Mouse (Mus musculus) cerebellum, adult 2 months (tissue): ENCODE data around the gene Fxn. TPM values are rescaled to one million over a fixed set of nuclear protein-coding genes. Genes with fewer than 3 reads are reported as not detected.

Source experiments
- DNase-seq, 2 experiments: peaks; one replicate each; pipeline ENCODE4 v3.0.0; 2021
- H3K27ac ChIP-seq: fragments of 200-500 bp; 2 replicates; pipeline ENCODE4 v1.5.1; 2012; ENCODE audit warnings: low read length, control low read depth, inconsistent platforms; ENCODE audit not compliant: insufficient read depth
- H3K27me3 ChIP-seq: fragments of 200-500 bp; 2 replicates; pipeline ENCODE4 v1.6.1; 2012; ENCODE audit warnings: inconsistent platforms, mild to moderate bottlenecking, low read length, moderate library complexity; ENCODE audit not compliant: control insufficient read depth, insufficient read depth
- H3K4me1 ChIP-seq: fragments of 200-500 bp; 2 replicates; pipeline ENCODE4 v1.6.1; 2011; ENCODE audit warnings: low read length; ENCODE audit not compliant: control insufficient read depth, insufficient read depth
- H3K4me3 ChIP-seq: fragments of 200-500 bp; replicated peaks from 2 replicates; pipeline ENCODE3; 2011; ENCODE audit warnings: mild to moderate bottlenecking, low read depth, low read length, control low read depth; ENCODE audit not compliant: insufficient read depth
- CTCF ChIP-seq: fragments of 200-500 bp; IDR thresholded peaks from 2 replicates; pipeline ENCODE4 v1.5.1; 2011; ENCODE audit warnings: low read depth, mild to moderate bottlenecking, control low read depth, low read length, moderate library complexity, borderline replicate concordance; ENCODE audit not compliant: insufficient read depth
- POLR2A ChIP-seq: fragments of 200-500 bp; IDR thresholded peaks from 2 replicates; pipeline ENCODE4 v1.6.1; 2011; ENCODE audit warnings: low read length, control low read depth, borderline replicate concordance; ENCODE audit not compliant: insufficient read depth
- WGBS: fragments of 180-500 bp; shearing (Covaris S2); methylation state at CpG from one replicate; pipeline ENCODE4 v1.1.7; 2018; 5-methylcytosine and 5-hydroxymethylcytosine counted together
- polyA plus RNA-seq: library from polyadenylated mRNA; depleted of rRNA; stranded (reverse); fragments of >200 nt; gene quantifications from 2 replicates; pipeline ENCODE4 v1.2.3, GENCODE M21; 2012; rRNA removed

The Fxn gene
- polyA plus RNA-seq, result 13.2 and 14.5 TPM in 2 replicates

DNA sequence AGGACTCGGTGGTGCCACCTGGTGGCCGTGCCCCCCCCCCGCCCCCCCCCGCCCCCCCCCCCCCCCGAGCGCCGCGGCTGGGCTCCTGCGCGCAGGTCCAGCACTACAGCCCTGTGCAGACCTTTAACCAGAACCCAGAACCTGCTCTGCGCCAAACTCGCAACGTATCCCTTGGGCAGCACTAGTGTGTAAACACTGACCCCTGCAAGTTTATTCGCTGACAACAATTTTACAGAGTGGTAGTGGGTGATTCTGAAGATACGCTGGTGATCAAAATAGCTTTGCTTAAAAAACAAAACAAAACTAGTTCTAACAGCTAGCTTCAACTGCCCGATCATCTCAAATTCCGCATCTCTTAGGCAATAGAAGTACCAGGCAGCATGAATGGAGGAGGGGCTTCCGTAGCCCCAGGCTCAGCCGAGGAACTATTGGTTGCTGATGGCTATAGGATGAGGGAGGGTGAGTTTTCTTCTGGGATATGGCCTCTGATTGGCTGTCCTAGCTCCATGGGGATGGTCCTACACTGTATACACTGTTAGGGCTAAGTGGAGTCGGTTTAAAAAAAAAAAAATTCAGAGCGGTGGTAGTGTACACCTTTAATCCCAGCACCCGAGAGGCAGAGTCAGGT is at the start of gene Fxn:
Fxn (minus strand) TSS at position 5 of the 628 bp plus-strand sequence.
- H3K4me3 ChIP-seq, result peak within 1 kb of the TSS; percentile 97
- H3K27ac ChIP-seq, result peak within 1 kb of the TSS; percentile 87
- WGBS, result 2% methylated on average over 14 of the region's 22 CpGs
- H3K27me3 ChIP-seq, result no peaks in the 10 kb centered on the region
- no peak for TF ChIP-seq CTCF
- TF ChIP-seq POLR2A, result no peak
- peak in 1 of 2 experiments; percentile 65 for DNase-seq
- H3K4me1 ChIP-seq, result no peaks in the 10 kb centered on the region

DNA sequence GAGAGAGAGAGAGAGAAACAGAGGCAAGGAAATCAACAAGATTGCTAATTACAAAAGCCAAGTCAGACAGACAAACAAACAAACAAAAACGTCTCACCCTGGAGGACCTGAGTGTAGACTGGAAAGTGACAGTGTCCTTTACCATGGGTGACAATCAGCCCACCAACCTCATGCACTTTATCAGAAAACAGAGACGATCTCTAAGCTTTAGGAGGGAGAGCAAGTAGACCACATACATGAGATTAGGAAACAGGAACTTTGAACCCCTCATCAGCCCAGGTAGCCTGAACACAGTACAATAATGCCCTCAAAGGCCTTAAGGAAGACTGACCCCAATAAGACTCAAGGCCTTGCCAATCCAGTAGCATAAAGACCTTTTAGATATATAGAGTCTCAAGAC is 47.5 kb upstream of the Fxn start:
- Histone ChIP-seq H3K4me3 (no peak overlapping the region), H3K4me1 (no peaks in the 10 kb centered on the region), H3K27ac (no peak overlapping the region), H3K27me3 (no peaks in the 10 kb centered on the region)
- WGBS, result 80% methylated on average over 2 of the region's 2 CpGs
- no peak for DNase-seq
- TF ChIP-seq POLR2A (no peak), CTCF (no peak)

- DNase-seq, result no peak
- WGBS, result 82% methylated on average over 1 of the region's 1 CpGs
- TF ChIP-seq CTCF (no peak), POLR2A (no peak)
- Histone ChIP-seq H3K4me3 (no peak overlapping the region), H3K27ac (no peak overlapping the region), H3K27me3 (no peaks in the 10 kb centered on the region), H3K4me1 (no peaks in the 10 kb centered on the region; the same call in 1 of the 2 replicates)
These were observed 46.6 kb upstream of the Fxn start for GRCm38 (mm10) chr19:24326969-24327368.

DNA sequence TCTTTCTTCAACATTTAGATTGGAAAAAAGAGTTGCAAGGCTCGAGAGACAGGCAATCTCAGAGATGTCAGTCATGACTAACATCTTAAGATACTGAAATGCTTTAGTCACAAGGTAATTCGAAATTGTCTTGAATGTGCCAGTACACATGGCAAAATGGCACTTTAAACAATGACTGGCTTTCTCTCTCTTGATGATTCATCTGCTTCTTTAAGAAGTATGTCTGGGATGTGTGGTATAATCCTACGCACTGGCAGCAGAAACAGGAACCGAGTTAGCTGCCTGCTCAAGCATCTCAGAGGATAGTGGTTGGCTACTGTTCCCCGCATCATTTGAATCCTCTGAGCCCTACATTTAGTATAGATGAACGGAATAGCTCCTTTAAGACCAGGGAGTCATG is 45.3 kb upstream of the Fxn start:
- H3K4me3 ChIP-seq, result no peak overlapping the region
- no peak for DNase-seq
- no peak overlapping the region for H3K27ac ChIP-seq
- no peaks in the 10 kb centered on the region; the same call in 1 of the 2 replicates for H3K4me1 ChIP-seq
- WGBS, result 81% methylated on average over 6 of the region's 6 CpGs
- no peaks in the 10 kb centered on the region for H3K27me3 ChIP-seq
- TF ChIP-seq CTCF, result no peak
- no peak for TF ChIP-seq POLR2A

DNA sequence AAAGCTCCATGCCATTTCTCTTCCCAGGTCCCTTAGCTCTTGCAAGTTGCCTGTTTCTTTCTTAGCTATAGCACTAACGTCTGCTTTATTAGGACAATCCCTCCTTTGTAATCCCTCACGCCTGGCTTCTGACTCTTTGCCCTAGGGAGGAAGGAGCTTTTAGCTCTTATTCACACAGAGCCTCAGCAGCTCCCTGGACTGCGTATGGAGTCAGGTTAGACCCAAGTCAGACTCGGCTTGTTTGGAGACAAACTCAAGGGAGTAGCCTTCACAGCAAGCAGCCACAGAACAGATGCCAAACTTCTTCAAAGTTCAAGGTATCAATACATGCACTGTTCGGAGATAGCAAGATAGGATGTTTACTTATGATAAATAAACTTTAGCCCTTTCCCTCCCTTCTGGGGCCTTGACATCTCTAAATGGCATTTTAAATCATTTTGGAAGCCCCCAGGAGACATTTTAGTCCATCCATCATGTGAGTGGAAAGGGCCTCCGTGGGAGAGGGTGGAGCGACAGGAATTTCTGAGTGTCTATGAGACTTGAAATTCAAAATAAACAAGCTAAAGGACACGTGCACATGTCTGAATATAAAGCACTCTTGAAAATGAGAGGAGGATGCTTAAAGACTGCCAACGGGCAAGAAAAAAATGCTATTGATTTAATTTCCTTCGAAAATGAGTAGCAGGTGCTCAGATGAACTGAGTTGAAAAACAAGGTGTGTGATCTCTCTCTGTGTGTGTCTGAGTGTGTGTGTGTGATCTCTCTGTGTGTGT is 43.6 kb upstream of the Fxn start:
- Histone ChIP-seq H3K4me1 (no peaks in the 10 kb centered on the region; the same call in 1 of the 2 replicates), H3K27ac (no peak overlapping the region), H3K4me3 (no peak overlapping the region), H3K27me3 (no peaks in the 10 kb centered on the region)
- WGBS, result 59% methylated on average over 10 of the region's 10 CpGs
- no peak for DNase-seq
- TF ChIP-seq POLR2A, result no peak
- TF ChIP-seq CTCF, result no peak

DNA sequence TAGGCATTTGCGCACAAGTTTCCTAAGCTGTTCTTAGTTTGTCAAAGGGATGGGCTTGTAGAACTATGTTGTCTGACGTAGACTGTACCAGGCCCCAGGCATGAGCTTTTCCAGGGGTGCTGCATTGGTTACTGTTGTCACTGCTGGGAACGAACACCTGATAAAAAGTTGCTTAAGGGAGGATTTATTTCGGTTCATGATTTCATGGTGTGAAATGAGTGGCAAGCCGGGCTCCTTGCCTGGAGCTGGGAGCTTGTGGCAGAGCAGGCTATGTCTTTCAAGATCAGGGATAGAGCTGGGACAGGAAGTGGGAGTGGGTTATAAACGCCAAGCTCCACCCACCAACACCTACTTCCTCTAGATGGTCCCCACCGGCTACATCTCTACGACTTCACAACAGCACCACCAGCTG is 41.5 kb upstream of the Fxn start:
- no peak for DNase-seq
- TF ChIP-seq POLR2A (no peak), CTCF (no peak)
- Histone ChIP-seq H3K4me3 (no peak overlapping the region), H3K27me3 (no peaks in the 10 kb centered on the region), H3K4me1 (peaks cover 5% of the 10 kb centered on the region), H3K27ac (no peak overlapping the region)
- 79% methylated on average over 8 of the region's 8 CpGs for WGBS

- H3K4me3 ChIP-seq, result no peak overlapping the region
- H3K27ac ChIP-seq, result no peak overlapping the region
- TF ChIP-seq POLR2A (no peak), CTCF (no peak)
- H3K27me3 ChIP-seq, result no peaks in the 10 kb centered on the region
- peaks cover 6% of the 10 kb centered on the region for H3K4me1 ChIP-seq
- 89% methylated on average over 6 of the region's 6 CpGs for WGBS
- DNase-seq, result no peak
These were observed 41.0 kb upstream of the Fxn start for GRCm38 (mm10) chr19:24321211-24321899.
